Mouse (Mus musculus) hindbrain, embryonic 12.5 days (tissue): ENCODE measurements around the gene Vps37d. TPM values are rescaled to one million over a fixed set of nuclear protein-coding genes. Genes with fewer than 3 reads are reported as not detected.

Experiments
- ATAC-seq: fragments of 200-750 bp; cut with Nextera tagmentation; 2 replicates; pipeline ENCODE4 v1.8.0; 2017; ENCODE audit warnings: moderate TSS enrichment; ENCODE audit not compliant: low FRiP score
- H3K27ac ChIP-seq: fragments of 300-500 bp; sonication (generic); 2 replicates; pipeline ENCODE4 v1.5.1; 2016; ENCODE audit warnings: mild to moderate bottlenecking
- H3K27me3 ChIP-seq: fragments of 300-500 bp; sonication (generic); 2 replicates; pipeline ENCODE4 v1.6.1; 2016; ENCODE audit warnings: mild to moderate bottlenecking
- H3K36me3 ChIP-seq: fragments of 300-500 bp; sonication (generic); 2 replicates; pipeline ENCODE4 v1.6.1; 2016; ENCODE audit warnings: mild to moderate bottlenecking
- H3K4me1 ChIP-seq: fragments of 300-500 bp; sonication (generic); 2 replicates; pipeline ENCODE4 v1.6.1; 2016
- H3K4me2 ChIP-seq: fragments of 300-500 bp; sonication (generic); replicated peaks from 2 replicates; pipeline ENCODE4 v1.6.1; 2016; ENCODE audit warnings: mild to moderate bottlenecking
- H3K4me3 ChIP-seq: fragments of 300-500 bp; sonication (generic); 2 replicates; pipeline ENCODE4 v1.5.1; 2016; ENCODE audit warnings: mild to moderate bottlenecking
- H3K9ac ChIP-seq: fragments of 300-500 bp; sonication (generic); 2 replicates; pipeline ENCODE4 v1.6.1; 2016; ENCODE audit warnings: mild to moderate bottlenecking, moderate library complexity
- H3K9me3 ChIP-seq: fragments of 300-500 bp; sonication (generic); replicated peaks from 2 replicates; pipeline ENCODE4 v1.6.1; 2016; ENCODE audit warnings: mild to moderate bottlenecking
- WGBS: fragments of 180-500 bp; shearing (Covaris S2); methylation state at CpG from one replicate; pipeline ENCODE4 v1.1.7; 2016; 5-methylcytosine and 5-hydroxymethylcytosine counted together
- polyA plus RNA-seq: library from polyadenylated mRNA; unstranded; fragments of >200 nt; fragmentation: Nextera tagmentation; extraction: Ambion mirVana; gene quantifications from 2 replicates; pipeline ENCODE4 v1.2.1, GENCODE M21; 2016

Vps37d gene
- polyA plus RNA-seq, 1 experiment from 2014 or later: 34.2 TPM

- no peaks in the 10 kb centered on the region for H3K36me3 ChIP-seq
- no peak overlapping the region for H3K27ac ChIP-seq
- WGBS: 65% methylated on average over 11 of the region's 11 CpGs
- no peak overlapping the region for H3K4me3 ChIP-seq
- ATAC-seq: no peak
- no peak overlapping the region for H3K4me2 ChIP-seq
- no peaks in the 10 kb centered on the region for H3K9me3 ChIP-seq
- H3K27me3 ChIP-seq: peaks cover 49% of the 10 kb centered on the region
- peaks cover 16% of the 10 kb centered on the region for H3K4me1 ChIP-seq
- H3K9ac ChIP-seq: no peak overlapping the region
Measured at GRCm38 (mm10) chr5:135103999-135104660, 26.1 kb upstream of the Vps37d start.

- H3K27ac ChIP-seq: no peak overlapping the region
- H3K36me3 ChIP-seq: no peaks in the 10 kb centered on the region
- peaks cover 19% of the 10 kb centered on the region for H3K27me3 ChIP-seq
- H3K4me2 ChIP-seq: no peak overlapping the region
- WGBS: 59% methylated on average over 1 of the region's 1 CpGs
- H3K9me3 ChIP-seq: no peaks in the 10 kb centered on the region
- no peak for ATAC-seq
- no peak overlapping the region for H3K9ac ChIP-seq
- H3K4me3 ChIP-seq: no peak overlapping the region
- H3K4me1 ChIP-seq: no peaks in the 10 kb centered on the region
Measured at GRCm38 (mm10) chr5:135100981-135101380, 22.9 kb upstream of the Vps37d start.

GRCm38 (mm10) chr5:135089653-135090052 lies 11.6 kb upstream of the Vps37d start, which contains the start of gene Mlxipl:
TSS of gene Mlxipl (plus strand) at chr5:135089890.
- Histone ChIP-seq H3K4me2 (peak within 1 kb of the TSS; percentile 43), H3K27me3 (peaks cover 69% of the 10 kb centered on the region), H3K4me3 (peak within 1 kb of the TSS; percentile 19), H3K4me1 (peaks cover 5% of the 10 kb centered on the region; the same call in 1 of the 2 replicates), H3K9ac (peak within 1 kb of the TSS; percentile 35), H3K27ac (no peak within 1 kb of the TSS), H3K9me3 (no peaks in the 10 kb centered on the region; the same call in 1 of the 2 replicates), H3K36me3 (no peaks in the 10 kb centered on the region)
- 1% methylated on average over 31 of the region's 39 CpGs for WGBS
- ATAC-seq: no peak

- H3K9ac ChIP-seq: no peak overlapping the region
- 55% methylated on average over 4 of the region's 4 CpGs for WGBS
- H3K4me1 ChIP-seq: peaks cover 5% of the 10 kb centered on the region; the same call in 1 of the 2 replicates
- H3K4me3 ChIP-seq: no peak overlapping the region
- no peak overlapping the region for H3K4me2 ChIP-seq
- no peaks in the 10 kb centered on the region; the same call in 1 of the 2 replicates for H3K9me3 ChIP-seq
- no peak for ATAC-seq
- H3K27ac ChIP-seq: no peak overlapping the region
- H3K27me3 ChIP-seq: peaks cover 58% of the 10 kb centered on the region
- H3K36me3 ChIP-seq: no peaks in the 10 kb centered on the region
Measured at GRCm38 (mm10) chr5:135086871-135087270, 8.8 kb upstream of the Vps37d start.

GRCm38 (mm10) chr5:135080539-135080938 lies 2.5 kb upstream of the Vps37d start:
- 85% methylated on average over 5 of the region's 5 CpGs for WGBS
- Histone ChIP-seq H3K4me1 (peaks cover 17% of the 10 kb centered on the region), H3K9me3 (no peaks in the 10 kb centered on the region), H3K4me3 (no peak overlapping the region), H3K36me3 (peaks cover 5% of the 10 kb centered on the region; the same call in 1 of the 2 replicates), H3K27me3 (peaks cover 2% of the 10 kb centered on the region; the same call in 1 of the 2 replicates), H3K4me2 (no peak overlapping the region), H3K9ac (no peak overlapping the region), H3K27ac (no peak overlapping the region)
- no peak for ATAC-seq

- ATAC-seq: no peak
- Histone ChIP-seq H3K4me3 (no peak overlapping the region), H3K4me1 (peaks cover 17% of the 10 kb centered on the region), H3K4me2 (no peak overlapping the region), H3K9me3 (no peaks in the 10 kb centered on the region), H3K27ac (no peak overlapping the region), H3K36me3 (peaks cover 7% of the 10 kb centered on the region; the same call in 1 of the 2 replicates), H3K9ac (no peak overlapping the region), H3K27me3 (no peaks in the 10 kb centered on the region; the same call in 1 of the 2 replicates)
- 90% methylated on average over 2 of the region's 2 CpGs for WGBS
Measured at GRCm38 (mm10) chr5:135079578-135079977, 1.5 kb upstream of the Vps37d start.

GRCm38 (mm10) chr5:135078482-135078810 lies 380 bp upstream of the Vps37d start:
- Histone ChIP-seq H3K4me2 (peak overlapping the region; percentile 61), H3K4me3 (peak overlapping the region; percentile 86), H3K9me3 (no peaks in the 10 kb centered on the region), H3K4me1 (peaks cover 27% of the 10 kb centered on the region), H3K27me3 (no peaks in the 10 kb centered on the region), H3K36me3 (peaks cover 10% of the 10 kb centered on the region; the same call in 1 of the 2 replicates), H3K27ac (no peak overlapping the region), H3K9ac (peak overlapping the region; percentile 100)
- WGBS: 2% methylated on average over 11 of the region's 11 CpGs
- peak; percentile 46 for ATAC-seq

GRCm38 (mm10) chr5:135076931-135077505 lies 1.0 kb downstream of the Vps37d start:
- 16% methylated on average over 14 of the region's 14 CpGs for WGBS
- peak overlapping the region; percentile 86 for H3K4me3 ChIP-seq
- peak overlapping the region; percentile 100 for H3K9ac ChIP-seq
- no peaks in the 10 kb centered on the region for H3K27me3 ChIP-seq
- H3K4me2 ChIP-seq: peak overlapping the region; percentile 61
- no peaks in the 10 kb centered on the region for H3K9me3 ChIP-seq
- ATAC-seq: peak; percentile 53
- peaks cover 34% of the 10 kb centered on the region for H3K4me1 ChIP-seq
- peaks cover 25% of the 10 kb centered on the region for H3K36me3 ChIP-seq
- peak overlapping the region; percentile 90 for H3K27ac ChIP-seq

GRCm38 (mm10) chr5:135076368-135076767 lies 1.7 kb downstream of the Vps37d start:
- H3K27me3 ChIP-seq: no peaks in the 10 kb centered on the region
- H3K27ac ChIP-seq: no peak overlapping the region
- peak overlapping the region; percentile 61 for H3K4me2 ChIP-seq
- no peak for ATAC-seq
- no peaks in the 10 kb centered on the region for H3K9me3 ChIP-seq
- 88% methylated on average over 14 of the region's 14 CpGs for WGBS
- peaks cover 30% of the 10 kb centered on the region for H3K36me3 ChIP-seq
- peaks cover 34% of the 10 kb centered on the region for H3K4me1 ChIP-seq
- peak overlapping the region; percentile 86 for H3K4me3 ChIP-seq
- peak overlapping the region; percentile 100 for H3K9ac ChIP-seq

GRCm38 (mm10) chr5:135075655-135076054 lies 2.4 kb downstream of the Vps37d start:
- no peak for ATAC-seq
- H3K27me3 ChIP-seq: no peaks in the 10 kb centered on the region

GRCm38 (mm10) chr5:135073349-135074150 lies 4.5 kb downstream of the Vps37d start:
- Histone ChIP-seq H3K27ac (no peak overlapping the region), H3K4me2 (0 out of 2 replicates have a peak overlapping the region, but pooled peaks have one; percentile 13), H3K9me3 (no peaks in the 10 kb centered on the region), H3K9ac (no peak overlapping the region; the same call in 1 of the 2 replicates), H3K27me3 (no peaks in the 10 kb centered on the region), H3K4me3 (no peak overlapping the region), H3K4me1 (peaks cover 33% of the 10 kb centered on the region), H3K36me3 (peaks cover 36% of the 10 kb centered on the region)
- 27% methylated on average over 25 of the region's 26 CpGs for WGBS
- no peak for ATAC-seq

More at GRCm38 (mm10) chr5:135075655-135076054, 2.4 kb downstream of the Vps37d start:
- H3K9me3 ChIP-seq: no peaks in the 10 kb centered on the region
- 71% methylated on average over 4 of the region's 4 CpGs for WGBS
- H3K4me2 ChIP-seq: no peak overlapping the region
- no peak overlapping the region for H3K9ac ChIP-seq
- H3K36me3 ChIP-seq: peaks cover 36% of the 10 kb centered on the region
- no peak overlapping the region for H3K4me3 ChIP-seq
- H3K27ac ChIP-seq: no peak overlapping the region
- H3K4me1 ChIP-seq: peaks cover 34% of the 10 kb centered on the region

GRCm38 (mm10) chr5:135072720-135073119 lies 5.3 kb downstream of the Vps37d start:
- 62% methylated on average over 6 of the region's 6 CpGs for WGBS

More at GRCm38 (mm10) chr5:135072720-135073119, 5.3 kb downstream of the Vps37d start:
- H3K9ac ChIP-seq: no peak overlapping the region
- no peaks in the 10 kb centered on the region for H3K9me3 ChIP-seq
- no peaks in the 10 kb centered on the region for H3K27me3 ChIP-seq
- H3K4me2 ChIP-seq: no peak overlapping the region
- peaks cover 31% of the 10 kb centered on the region for H3K4me1 ChIP-seq
- no peak overlapping the region for H3K4me3 ChIP-seq
- no peak overlapping the region for H3K27ac ChIP-seq
- peaks cover 43% of the 10 kb centered on the region for H3K36me3 ChIP-seq
- no peak for ATAC-seq
